Mouse (Mus musculus): Measurements from ENCODE around the gene Tbx15.
A peak's percentile ranks its signal among the peaks of the same experiment; 100 is the strongest.

The Tbx15 gene

GRCm38 (mm10) chr3:99248831-99249550 lies 8.8 kb downstream of the Tbx15 start:
- no peak for DNase-seq (ENCODE audit: low read depth, low spot score)

GRCm38 (mm10) chr3:99249551-99249870 lies 9.3 kb downstream of the Tbx15 start:
- DNase-seq (ENCODE audit: low read depth, low spot score), result no peak

GRCm38 (mm10) chr3:99249906-99250305 lies 9.7 kb downstream of the Tbx15 start:
- DNase-seq (ENCODE audit: low read depth, low spot score), result peak; percentile 37

- DNase-seq (ENCODE audit: low read depth, low spot score), result no peak
Observed at GRCm38 (mm10) chr3:99251271-99252165, 11.3 kb downstream of the Tbx15 start.

- no peak for DNase-seq (ENCODE audit: low read depth, low spot score)
Observed at GRCm38 (mm10) chr3:99252461-99253091, 12.4 kb downstream of the Tbx15 start.

- peak; percentile 55 for DNase-seq (ENCODE audit: low read depth, low spot score)
Observed at GRCm38 (mm10) chr3:99253092-99253488, 12.9 kb downstream of the Tbx15 start.

- peak; percentile 71 for DNase-seq (ENCODE audit: low read depth, low spot score)
Observed at GRCm38 (mm10) chr3:99253497-99254451, 13.6 kb downstream of the Tbx15 start.

GRCm38 (mm10) chr3:99254559-99255151 lies 14.5 kb downstream of the Tbx15 start:
- no peak for DNase-seq (ENCODE audit: low read depth, low spot score)

- DNase-seq (ENCODE audit: low read depth, low spot score), result no peak
Observed at GRCm38 (mm10) chr3:99255411-99256365, 15.5 kb downstream of the Tbx15 start.

GRCm38 (mm10) chr3:99256366-99256750 lies 16.2 kb downstream of the Tbx15 start:
- peak; percentile 17 for DNase-seq (ENCODE audit: low read depth, low spot score)

GRCm38 (mm10) chr3:99256766-99257165 lies 16.6 kb downstream of the Tbx15 start:
- DNase-seq (ENCODE audit: low read depth, low spot score), result peak; percentile 42

- peak; percentile 20 for DNase-seq (ENCODE audit: low read depth, low spot score)
Observed at GRCm38 (mm10) chr3:99257586-99258577, 17.7 kb downstream of the Tbx15 start.

- no peak for DNase-seq (ENCODE audit: low read depth, low spot score)
Observed at GRCm38 (mm10) chr3:99259741-99260270, 19.6 kb downstream of the Tbx15 start.

- DNase-seq (ENCODE audit: low read depth, low spot score), result no peak
Observed at GRCm38 (mm10) chr3:99260395-99260794, 20.2 kb downstream of the Tbx15 start.

- DNase-seq (ENCODE audit: low read depth, low spot score), result no peak
Observed at GRCm38 (mm10) chr3:99261371-99261791, 21.2 kb downstream of the Tbx15 start.

GRCm38 (mm10) chr3:99261986-99262385 lies 21.8 kb downstream of the Tbx15 start:
- no peak for DNase-seq (ENCODE audit: low read depth, low spot score)

- DNase-seq (ENCODE audit: low read depth, low spot score), result peak; percentile 14
Observed at GRCm38 (mm10) chr3:99263471-99263903, 23.3 kb downstream of the Tbx15 start.

GRCm38 (mm10) chr3:99264695-99265094 lies 24.5 kb downstream of the Tbx15 start:
- DNase-seq (ENCODE audit: low read depth, low spot score), result no peak
